Mouse (Mus musculus) heart, postnatal 10 days (tissue): ENCODE data around the gene Rrp1. TPM values are rescaled to one million over a fixed set of nuclear protein-coding genes. Genes with fewer than 3 reads are reported as not detected.
A peak's percentile ranks its signal among the peaks of the same experiment; 100 is the strongest.

Experiments
- DNase-seq, 2 experiments: peaks; one replicate each; pipeline ENCODE4 v3.0.0; 2021
- intact Hi-C: fragments of 180-260 bp; cut with DNase I; formaldehyde crosslinking; loops from one replicate; pipeline ENCODE4 v1.15.1; 2025
- microRNA-seq, 2 experiments: library from miRNA; unstranded; fragments of <30 nt; microRNA quantifications; one replicate each; pipeline ENCODE4 v1.2.0; 2022
- total RNA-seq, 2 experiments: library from RNA; stranded (reverse); gene quantifications; 2 replicates each; pipeline ENCODE4 v1.2.3; 2021

Gene Rrp1
- total RNA-seq, 2 experiments from 2014 or later = 120 to 122 TPM

GRCm38 (mm10) chr10:78351887-78352665 is 60.8 kb downstream of the Rrp1 start, which contains the start of gene Agpat3:
TSS of gene Agpat3 (minus strand) at chr10:78352489.
- DNase-seq = peak; percentile 74 to 76
- intact Hi-C loops = loop anchor here (2.0 to 5.0 kb wide), 2 partner anchors 27 to 40 kb away; no protein-coding TSS in a partner anchor

- intact Hi-C loops = loop anchor here (2.0 to 5.0 kb wide), 2 partner anchors 27 to 41 kb away; no protein-coding TSS in a partner anchor
- peak in 1 of 2 experiments; percentile 48 for DNase-seq
These were observed 61.3 kb downstream of the Rrp1 start for GRCm38 (mm10) chr10:78351564-78351886.

GRCm38 (mm10) chr10:78350796-78351556 is 61.9 kb downstream of the Rrp1 start:
- DNase-seq = peak in 1 of 2 experiments; percentile 32
- intact Hi-C loops = loop anchor here (2.0 to 5.0 kb wide), 2 partner anchors 26 to 41 kb away; no protein-coding TSS in a partner anchor

Small RNAs within 50 kb of the gene (microRNA-seq; reads per million reads assigned to microRNA genes)
- gene Mir6410 = 0 reads per million in 2 experiments
- gene Mir6907 = 0.24 to 0.35 reads per million in 2 experiments
- 0 reads per million in 2 experiments for gene Mir6908

Other genes starting within 250 kb of the Rrp1 start
- gene D10Jhu81e, start 243.3 kb downstream of the Rrp1 start, total RNA-seq = 100 to 1,000 TPM; 279 to 284 TPM
- gene Pwp2, start 227.9 kb downstream of the Rrp1 start, total RNA-seq = 10 to 100 TPM in 1 of 2 experiments, 1 to 10 TPM in 1; 9.8 to 10.8 TPM
- 10 to 100 TPM; 37.9 to 38.1 TPM for gene Trappc10, start 168.4 kb downstream of the Rrp1 start, total RNA-seq
- gene Agpat3, start 60.6 kb downstream of the Rrp1 start, total RNA-seq = 100 to 1,000 TPM; 290 to 296 TPM
- gene Cstb, start 12.6 kb upstream of the Rrp1 start, total RNA-seq = 10 to 100 TPM; 41.6 to 42.7 TPM
- 10 to 100 TPM in 1 of 2 experiments, 1 to 10 TPM in 1; 9.4 to 10.0 TPM for gene Pdxk, start 51.9 kb upstream of the Rrp1 start, total RNA-seq
- gene Olfr1358, start 104.4 kb upstream of the Rrp1 start, total RNA-seq = not detected
- 10 to 100 TPM; 50.4 to 53.2 TPM for gene Ilvbl, start 161.3 kb upstream of the Rrp1 start, total RNA-seq
- 10 to 100 TPM; 17.7 to 18.6 TPM for gene Syde1, start 178.9 kb upstream of the Rrp1 start, total RNA-seq
- gene Olfr1357, start 205.0 kb upstream of the Rrp1 start, total RNA-seq = not detected